Mouse (Mus musculus) lung, postnatal 14 days (tissue): ENCODE results near the gene Gm3252.
"Not testable (repeated sequence)": the region's sequence is repeated elsewhere in the genome, so short reads cannot be mapped to it uniquely, and the experiment has no call there.

Source experiments
- DNase-seq: peaks from one replicate; pipeline ENCODE4 v3.0.0; 2021

The Gm3252 gene

GRCm38 (mm10) chr14:4726038-4726880 is at the start of gene Gm3252:
Gene Gm3252, plus strand, starts transcription at chr14:4726775.
- not testable (repeated sequence) for DNase-seq

- not testable (repeated sequence) for DNase-seq
Observed at GRCm38 (mm10) chr14:4708938-4709337, 17.6 kb upstream of the Gm3252 start, which contains the start of gene Gm7876. Gene Gm7876, plus strand, starts transcription at chr14:4709238.

GRCm38 (mm10) chr14:4776037-4776436 is 49.5 kb downstream of the Gm3252 start, which contains the start of gene Gm9602:
Gene Gm9602, plus strand, starts transcription at chr14:4776337.
- not testable (repeated sequence) for DNase-seq
